Mouse (Mus musculus): ENCODE measurements around the gene Med12l. TPM values are rescaled to one million over a fixed set of nuclear protein-coding genes. Genes with fewer than 3 reads are reported as not detected.

The Med12l gene
- polyA plus RNA-seq, 1 experiment from 2014 or later = 3.1 TPM

Other genes with a start within 250 kb of the Med12l start
- not detected in 2 replicates for gene Mindy4b-ps, start 183.5 kb upstream of the Med12l start, polyA plus RNA-seq (2016; fragmentation: Nextera tagmentation; extraction: Ambion mirVana)
- gene Clrn1, start 120.5 kb upstream of the Med12l start, polyA plus RNA-seq (2016; fragmentation: Nextera tagmentation; extraction: Ambion mirVana) = 1.3 and 2.3 TPM in 2 replicates
- 0.76 and 1.5 TPM in 2 replicates for gene Gpr171, start 96.0 kb downstream of the Med12l start, polyA plus RNA-seq (2016; fragmentation: Nextera tagmentation; extraction: Ambion mirVana)
- gene P2ry14, start 147.8 kb downstream of the Med12l start, polyA plus RNA-seq (2016; fragmentation: Nextera tagmentation; extraction: Ambion mirVana) = 1.9 and 2.3 TPM in 2 replicates
- 0.26 and 0.31 TPM in 2 replicates for gene Gpr87, start 189.3 kb downstream of the Med12l start, polyA plus RNA-seq (2016; fragmentation: Nextera tagmentation; extraction: Ambion mirVana)
- gene P2ry13, start 205.1 kb downstream of the Med12l start, polyA plus RNA-seq (2016; fragmentation: Nextera tagmentation; extraction: Ambion mirVana) = 0.50 and 0.75 TPM in 2 replicates